Mouse (Mus musculus): Measurements from ENCODE around the gene Gm20538.

Gene Gm20538

DNA sequence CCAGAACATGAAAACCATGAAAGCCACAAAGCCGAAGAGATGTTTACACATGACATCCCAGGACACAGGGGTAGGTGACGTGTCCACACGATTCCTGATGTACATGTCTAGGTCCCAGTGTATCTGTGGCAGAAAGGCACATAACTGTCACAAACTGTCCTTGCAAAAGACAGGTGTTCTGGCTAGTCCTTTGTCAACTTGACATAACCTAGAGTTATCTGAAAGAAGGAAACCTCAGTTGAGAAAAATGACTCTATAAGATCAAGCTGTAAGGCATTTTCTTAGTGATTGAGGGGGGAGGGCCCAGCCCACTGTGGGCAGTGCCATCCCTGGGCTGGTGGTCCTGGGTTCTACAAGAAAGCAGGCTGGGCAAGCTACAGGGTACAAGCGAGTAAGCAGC is at the start of gene Gm20538:
Gm20538 (minus strand) TSS at position 101 of the 400 bp plus-strand sequence.
- DNase-seq (ENCODE audit: low spot score) = no peak

DNA sequence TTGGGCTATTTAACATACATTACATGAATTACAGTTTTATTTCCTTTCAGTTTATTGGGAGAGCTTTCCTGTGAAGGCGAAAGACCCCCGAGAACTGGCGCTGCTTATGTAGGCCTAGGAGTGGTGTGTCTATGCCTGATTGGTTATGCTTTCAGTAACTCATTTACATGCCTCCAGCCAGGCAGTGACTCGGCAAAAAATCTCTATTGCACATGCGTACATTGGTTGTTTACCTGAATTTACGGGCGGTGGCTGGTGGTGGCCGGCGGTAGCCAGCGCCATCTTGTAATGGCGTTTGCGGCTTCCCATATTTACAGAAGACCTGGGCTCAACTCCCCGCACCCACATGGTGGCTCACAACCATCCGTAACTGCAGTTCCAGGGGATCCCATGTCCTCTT is 41.5 kb upstream of the Gm20538 start:
- no peak for DNase-seq (ENCODE audit: low spot score)

DNA sequence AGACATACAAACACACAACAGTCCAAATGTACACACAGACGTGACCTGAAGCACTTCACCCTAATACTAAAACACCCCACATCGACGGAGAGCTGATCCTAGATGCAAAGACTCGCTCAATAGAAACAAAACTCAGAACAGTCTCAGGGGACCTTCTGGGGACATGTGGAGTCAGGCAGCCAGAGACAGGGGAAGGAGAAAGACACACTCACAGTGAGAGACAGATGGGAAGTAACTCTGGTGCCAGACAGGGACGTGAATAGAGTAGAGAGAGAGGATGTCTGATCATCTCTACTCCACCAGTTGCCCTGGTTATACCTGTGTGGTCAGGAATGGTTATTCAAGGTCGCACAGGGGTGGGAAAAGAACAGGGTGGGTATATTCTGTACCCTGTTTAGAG is 39.0 kb upstream of the Gm20538 start:
- no peak for DNase-seq (ENCODE audit: low spot score)

DNA sequence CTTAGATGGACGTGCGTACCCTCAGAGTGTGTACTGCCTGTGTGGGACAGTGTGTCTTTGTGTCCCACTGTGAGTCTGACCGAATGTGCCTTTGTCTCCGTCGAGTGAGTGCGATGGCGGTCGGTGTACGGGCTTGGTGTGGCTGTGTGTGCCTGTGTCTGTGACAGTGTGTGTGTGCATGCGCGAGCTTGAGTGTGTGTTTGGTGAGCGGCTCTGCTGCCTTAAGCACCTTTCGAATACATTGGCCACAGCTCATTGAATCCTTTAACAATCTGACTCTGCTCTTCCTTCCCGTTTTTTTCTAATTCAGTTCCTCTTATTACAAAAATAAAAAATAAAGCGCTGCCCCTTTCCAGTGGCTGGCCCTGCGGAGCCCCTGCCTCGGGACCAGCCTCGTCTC is 38.4 kb upstream of the Gm20538 start:
- DNase-seq (ENCODE audit: low spot score) = no peak

DNA sequence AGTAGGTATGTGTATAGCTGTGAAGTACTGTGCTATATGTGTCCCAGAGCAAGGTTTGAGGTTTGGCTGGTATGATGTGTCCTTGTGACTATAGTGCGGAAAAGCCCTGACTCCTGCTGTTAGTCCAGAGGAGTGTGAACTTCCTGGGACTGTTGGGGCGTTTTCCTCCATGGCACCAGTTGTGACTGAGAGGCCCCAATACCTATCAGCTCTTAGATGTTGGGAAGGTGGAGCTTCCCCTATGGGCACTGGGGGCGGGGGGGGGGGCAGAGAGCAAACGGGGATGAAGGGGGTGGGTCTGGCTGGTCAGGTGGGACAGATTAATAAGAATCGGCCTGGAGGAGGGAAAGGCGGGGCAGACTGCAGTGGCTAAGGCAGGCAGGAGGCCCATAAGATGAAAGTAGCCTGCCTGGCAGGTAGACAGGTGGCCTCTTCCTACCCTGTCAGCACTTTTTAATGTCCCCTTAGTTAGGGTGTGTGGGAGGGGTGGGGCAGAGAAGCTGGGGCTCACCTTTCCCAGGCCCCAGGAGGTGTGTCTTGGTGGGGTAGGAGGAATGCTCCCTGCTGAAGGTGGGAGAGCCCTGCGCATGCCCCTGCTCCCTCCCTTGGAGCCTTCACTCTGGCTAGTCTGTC is 37.1 kb upstream of the Gm20538 start:
- no peak for DNase-seq (ENCODE audit: low spot score)

DNA sequence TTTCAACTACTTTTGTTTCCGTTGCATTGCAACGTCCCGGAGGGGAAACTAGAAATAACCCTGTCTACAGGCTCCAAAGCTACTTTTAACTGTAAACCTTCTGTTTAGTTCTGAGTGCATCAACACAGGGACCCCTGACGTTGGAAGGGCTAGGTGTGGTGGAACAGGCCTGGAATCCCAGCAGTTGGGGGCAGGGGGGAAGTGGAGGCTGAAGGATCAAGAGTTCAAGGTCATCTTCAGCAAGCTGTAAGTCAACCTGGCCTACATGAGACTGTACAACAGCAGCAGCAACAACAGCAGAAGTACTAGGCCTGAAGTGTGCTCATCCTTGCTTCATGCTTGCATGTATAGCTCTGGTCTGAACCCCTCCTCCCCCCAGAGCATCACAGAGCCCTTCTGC is 35.4 kb upstream of the Gm20538 start:
- DNase-seq (ENCODE audit: low spot score) = no peak

DNA sequence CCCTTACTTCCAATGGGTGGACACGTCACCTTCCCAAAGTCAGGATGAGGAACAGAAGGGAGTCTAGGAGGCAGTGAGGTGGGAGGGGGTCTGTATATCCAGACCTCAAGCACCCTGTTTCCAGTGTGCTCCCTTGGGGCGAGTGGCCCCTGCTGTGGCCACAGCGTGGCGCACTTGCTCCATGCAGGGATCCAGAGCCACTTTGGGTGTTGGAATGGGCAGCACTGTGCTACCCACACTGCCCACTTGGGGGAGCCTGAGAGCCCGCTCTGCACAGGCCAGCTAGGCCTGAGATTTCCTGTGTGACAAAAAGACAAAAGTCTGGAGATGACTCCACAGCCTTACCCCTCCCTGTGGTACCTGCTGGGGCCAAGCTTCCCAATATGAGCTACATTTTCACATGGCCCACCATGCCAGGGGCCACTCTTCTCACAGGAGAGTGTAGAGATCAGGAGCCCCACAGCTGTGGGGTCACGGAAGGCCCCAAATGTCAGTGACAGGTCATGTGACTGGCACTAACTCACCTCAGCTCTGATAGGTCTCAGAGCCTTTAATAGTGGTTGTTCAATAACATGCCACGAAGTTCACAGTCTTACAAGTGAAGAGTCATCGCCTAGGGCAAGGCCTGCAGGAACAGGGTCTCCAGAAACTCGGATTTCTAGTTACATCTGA is 30.1 kb upstream of the Gm20538 start:
- DNase-seq (ENCODE audit: low spot score) = peak; percentile 92

DNA sequence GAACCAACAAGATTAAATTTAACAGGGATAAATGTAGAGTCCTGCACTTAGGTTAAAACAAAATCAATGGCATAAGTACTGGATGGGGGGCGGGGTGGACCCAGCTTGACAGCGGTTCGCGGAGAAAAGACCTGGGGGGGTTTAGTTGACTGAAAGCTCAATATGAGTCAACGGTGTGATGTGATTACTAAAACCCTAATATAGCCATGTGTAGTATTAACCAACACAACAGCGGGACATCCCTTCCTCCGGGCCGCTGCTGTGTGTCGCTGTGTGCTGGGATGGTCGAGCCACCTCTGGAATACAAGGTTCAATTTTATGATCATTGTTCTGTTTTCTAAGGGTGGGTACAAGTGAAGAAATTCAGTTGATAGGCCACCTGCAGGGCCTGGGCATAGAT is 29.5 kb upstream of the Gm20538 start:
- DNase-seq (ENCODE audit: low spot score) = no peak

DNA sequence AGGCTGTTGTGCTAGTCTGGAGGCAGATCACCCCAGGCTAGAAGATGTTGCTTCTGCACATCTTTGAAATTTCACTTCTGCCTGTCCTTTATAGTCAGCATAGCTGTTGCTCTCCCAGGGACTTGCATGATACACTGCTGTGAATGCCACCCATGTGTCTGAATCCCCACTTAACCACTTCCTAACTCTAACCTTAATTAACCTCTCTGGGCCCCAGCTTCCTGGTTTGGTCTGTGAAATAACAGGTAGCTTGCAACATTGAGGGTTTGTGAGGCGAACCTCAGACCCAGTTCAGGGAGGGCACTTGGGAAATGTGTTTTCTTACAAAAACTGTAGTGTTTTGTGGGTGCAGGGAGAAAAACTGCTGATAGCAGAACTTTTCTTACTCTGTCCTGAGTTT is 25.4 kb upstream of the Gm20538 start:
- no peak for DNase-seq (ENCODE audit: low spot score)

DNA sequence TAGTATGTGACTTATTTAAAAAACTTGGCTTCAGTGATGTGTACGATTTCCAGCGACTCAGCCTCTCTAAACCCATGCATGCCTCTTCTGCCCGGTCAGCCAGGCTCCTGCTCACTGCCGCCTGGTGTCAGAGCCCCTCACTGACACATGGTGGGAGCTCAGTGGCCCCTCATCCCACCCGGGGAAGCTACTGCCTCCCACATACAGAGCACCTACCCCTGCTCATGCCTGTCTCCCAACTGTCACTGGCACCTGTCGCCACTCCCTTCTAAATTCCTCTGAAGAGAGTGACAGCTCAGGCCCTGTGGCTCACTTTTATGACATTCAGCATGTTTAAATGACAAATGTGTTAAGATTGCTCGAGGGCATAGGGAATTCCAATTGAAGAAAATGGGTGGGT is 23.6 kb upstream of the Gm20538 start:
- DNase-seq (ENCODE audit: low spot score) = no peak

DNA sequence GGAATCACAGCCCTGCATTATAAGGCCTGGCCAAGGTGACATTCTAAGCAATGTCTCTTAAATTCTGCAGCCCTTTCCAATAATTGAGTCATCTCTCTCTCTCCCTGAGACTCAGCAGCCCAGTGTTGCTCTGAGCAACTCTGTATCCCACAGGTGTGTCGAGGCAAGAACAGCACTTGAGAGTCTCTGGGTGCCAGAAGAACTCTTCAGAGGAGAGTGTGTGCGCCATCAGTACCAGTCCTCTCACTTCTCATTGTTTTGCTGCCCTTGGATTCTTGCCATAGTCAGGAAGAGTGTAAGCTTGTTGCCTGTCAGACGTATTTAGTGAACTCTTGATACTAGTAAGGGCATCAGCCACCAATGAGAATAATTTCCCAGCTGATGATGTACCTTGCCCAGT is 15.1 kb upstream of the Gm20538 start:
- DNase-seq (ENCODE audit: low spot score) = no peak

DNA sequence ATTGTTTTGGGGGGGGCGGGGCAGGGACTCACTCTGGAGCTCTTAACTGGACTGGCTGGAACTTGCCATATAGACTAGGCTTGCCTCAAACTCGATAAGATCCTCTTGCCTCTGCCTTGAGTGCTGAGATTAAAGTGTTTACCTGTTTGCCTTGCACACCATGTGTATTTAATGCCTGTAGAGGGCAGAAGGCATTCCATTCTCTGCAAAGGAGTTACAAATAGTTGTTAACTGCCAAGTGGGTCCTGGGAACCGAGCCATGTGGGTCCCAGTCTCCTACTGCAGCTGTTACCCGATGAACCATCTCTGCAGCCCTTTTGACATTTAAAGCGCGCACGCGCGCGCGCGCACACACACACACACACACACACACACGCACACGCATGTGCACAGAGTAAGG is 11.4 kb upstream of the Gm20538 start:
- no peak for DNase-seq (ENCODE audit: low spot score)

DNA sequence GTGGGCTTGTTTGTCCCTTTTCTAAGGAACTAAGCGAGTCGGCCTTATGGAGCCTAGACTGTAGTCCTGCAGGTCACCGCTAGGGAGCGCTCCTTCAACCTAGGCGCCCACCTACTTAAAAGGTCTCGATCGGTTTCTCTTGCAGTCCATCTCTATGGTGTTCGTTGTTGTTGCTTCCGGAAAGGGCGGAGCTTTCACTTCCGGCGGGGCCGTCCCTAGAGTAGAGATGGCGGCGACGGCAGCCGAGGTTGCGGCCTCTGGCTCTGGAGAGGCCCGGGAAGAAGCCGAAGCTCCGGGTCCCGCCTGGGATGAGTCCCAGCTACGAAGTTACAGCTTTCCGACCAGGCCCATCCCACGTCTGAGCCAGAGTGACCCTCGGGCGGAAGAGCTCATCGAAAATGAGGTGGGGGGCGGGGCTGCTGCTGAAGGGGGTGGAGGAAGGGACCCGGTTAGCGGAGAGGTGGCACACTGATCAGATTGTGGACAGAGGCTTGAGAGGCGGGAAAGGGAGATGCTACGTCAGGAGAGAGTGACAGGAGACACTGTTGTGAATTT is 10.1 kb upstream of the Gm20538 start, which contains the start of gene Hif1an:
Hif1an (plus strand) TSS at position 199 of the 555 bp plus-strand sequence.
- DNase-seq (ENCODE audit: low spot score) = peak; percentile 98

DNA sequence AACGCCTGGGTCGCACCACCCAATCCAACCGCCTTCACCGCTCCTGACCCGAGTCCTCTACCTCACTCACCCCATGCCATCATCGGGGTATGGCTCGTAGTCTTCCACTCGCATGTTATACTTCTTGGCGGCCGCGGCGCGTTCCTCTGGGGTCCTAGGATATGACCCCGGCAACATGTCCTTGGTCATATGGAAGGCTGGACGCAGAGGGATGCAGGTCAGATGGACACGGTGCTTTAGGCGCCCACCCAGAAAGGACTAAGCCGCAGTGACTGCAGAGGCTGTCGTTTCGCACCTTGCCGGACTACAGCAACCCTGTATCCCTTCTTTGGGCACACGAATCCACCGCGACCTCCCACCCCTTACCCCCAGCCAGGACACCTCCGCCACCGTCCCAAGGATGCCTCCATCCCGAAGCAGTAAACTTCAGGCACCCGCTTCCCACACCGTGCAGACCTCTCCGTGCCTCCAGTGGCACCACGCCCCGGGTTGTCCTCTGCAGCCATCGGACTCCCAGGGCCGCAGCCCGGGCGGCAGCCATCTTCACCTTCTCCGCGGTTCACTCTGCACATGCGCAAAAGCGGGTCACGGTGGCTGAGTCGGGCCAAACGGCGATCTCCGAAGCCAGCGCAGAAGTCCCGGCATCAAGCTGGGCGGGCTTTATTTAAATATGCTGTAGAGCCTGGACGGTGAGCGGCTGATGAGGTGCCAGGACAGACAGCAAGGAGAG is 2.4 kb upstream of the Gm20538 start, which contains the start of gene Ndufb8:
Ndufb8 (minus strand) TSS at position 580 of the 730 bp plus-strand sequence.
- peak; percentile 97 for DNase-seq (ENCODE audit: low spot score)

DNA sequence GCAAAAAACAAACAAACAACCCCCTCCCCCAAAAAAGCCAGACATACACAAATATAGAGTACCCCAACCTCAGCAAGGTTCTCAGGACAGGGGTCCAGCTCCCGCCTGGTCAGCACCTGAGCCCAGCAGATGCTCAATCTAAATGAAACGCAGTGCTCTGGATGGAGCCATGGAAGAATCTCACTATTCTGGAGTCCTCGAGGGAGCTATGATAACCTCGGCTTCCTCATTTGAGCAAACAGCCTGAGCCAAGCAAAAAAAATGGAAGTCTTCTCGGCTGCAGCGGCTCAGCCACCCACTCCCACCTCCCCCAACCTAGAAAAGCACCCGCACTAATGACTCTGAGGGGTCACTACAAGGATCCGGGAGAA is 1.8 kb upstream of the Gm20538 start:
- no peak for DNase-seq (ENCODE audit: low spot score)

DNA sequence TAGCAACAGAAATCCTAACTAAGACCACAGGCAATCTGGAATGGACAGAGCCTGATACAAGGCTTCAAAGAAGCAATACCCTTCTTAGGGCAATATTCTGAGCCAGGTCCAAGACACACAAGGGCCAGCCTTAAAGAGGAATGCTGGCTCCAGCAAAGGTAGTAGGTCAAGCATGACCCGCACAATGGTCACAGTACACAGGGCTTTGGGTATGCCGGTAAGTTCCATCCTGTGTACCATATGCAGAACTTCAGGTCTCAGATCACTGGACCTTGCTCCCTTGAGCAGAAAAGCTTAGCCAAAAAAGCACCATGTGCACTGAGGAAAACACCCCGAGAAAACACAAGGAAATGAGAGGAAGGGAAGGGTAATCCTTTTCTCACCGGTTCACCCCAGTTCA is 655 bp upstream of the Gm20538 start:
- DNase-seq (ENCODE audit: low spot score) = no peak

DNA sequence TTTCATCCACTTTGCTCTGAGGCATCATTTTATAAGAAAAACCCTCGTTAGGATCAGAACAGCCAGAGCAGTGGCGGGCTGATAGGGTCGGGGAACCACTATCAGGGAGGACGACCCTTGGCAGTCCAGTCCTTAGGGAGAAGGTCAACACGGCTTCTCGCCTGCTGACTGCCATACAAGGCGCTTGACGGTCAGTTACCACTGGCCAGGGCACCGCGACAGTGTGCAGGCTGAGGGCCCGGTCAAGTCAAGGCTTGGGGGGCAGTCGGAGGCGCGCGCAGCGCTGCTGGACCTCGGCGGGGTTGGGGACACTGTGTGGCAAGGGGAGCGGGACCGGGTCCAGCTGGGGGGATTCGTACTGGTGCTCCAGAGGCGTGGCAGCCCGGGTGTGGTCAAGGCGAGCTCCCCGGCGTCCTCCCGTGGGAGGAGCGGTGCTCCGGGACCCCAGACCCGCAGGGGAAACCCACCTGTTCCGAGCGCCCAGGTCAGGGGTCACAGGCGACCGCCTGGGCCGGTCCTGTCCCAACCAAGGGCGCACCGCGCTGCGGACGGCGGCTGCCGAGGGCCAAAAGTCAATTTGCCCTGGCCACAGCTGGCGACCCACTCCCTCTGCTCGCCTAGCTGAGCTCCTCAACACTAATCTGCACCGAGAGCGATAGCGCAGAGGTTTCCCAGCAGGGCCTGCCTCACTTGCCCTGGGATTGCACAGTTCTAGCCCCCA is 7.2 kb downstream of the Gm20538 start, which contains the start of gene Sec31b:
Sec31b (minus strand) TSS at position 544 of the 721 bp plus-strand sequence.
- DNase-seq (ENCODE audit: low spot score) = peak; percentile 74

DNA sequence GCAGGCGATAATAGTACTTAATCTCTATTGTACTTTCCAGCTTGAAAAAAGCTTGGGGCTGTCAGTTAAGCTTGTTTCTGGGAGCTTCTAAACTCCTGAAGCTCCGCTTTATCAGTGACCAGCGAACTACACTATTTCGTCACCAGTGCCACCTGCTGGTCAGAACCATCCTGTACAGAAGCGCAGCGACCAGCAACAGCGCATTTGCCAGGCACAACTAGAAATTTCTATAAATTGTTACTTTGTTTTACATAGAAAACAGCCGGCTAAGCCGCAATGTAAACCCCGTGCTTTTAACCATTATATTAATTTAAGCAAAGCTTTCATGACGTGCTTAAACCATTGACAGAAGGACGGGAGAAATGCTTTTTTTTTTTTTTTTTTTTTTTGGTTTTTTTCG is 7.9 kb downstream of the Gm20538 start:
- peak; percentile 96 for DNase-seq (ENCODE audit: low spot score)

DNA sequence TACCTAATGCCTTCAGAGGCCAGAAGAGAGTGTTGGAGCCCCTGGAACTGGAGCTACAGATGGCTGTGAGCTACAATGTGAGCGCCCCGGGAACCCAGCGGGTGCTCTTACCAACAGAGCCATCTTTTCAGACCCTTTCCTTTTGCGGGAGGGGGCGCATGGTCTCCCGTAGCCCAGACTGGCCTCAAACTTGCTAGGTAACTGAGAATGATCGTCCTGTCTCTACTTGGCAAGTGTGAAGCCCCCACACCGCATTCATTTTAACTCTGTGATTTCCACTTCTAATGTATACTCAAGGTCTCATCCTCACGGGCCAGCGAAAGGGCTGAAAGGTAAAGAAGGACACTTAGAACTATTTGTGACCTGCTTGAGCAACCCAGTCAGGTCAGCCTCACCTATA is 8.3 kb downstream of the Gm20538 start:
- DNase-seq (ENCODE audit: low spot score) = no peak

DNA sequence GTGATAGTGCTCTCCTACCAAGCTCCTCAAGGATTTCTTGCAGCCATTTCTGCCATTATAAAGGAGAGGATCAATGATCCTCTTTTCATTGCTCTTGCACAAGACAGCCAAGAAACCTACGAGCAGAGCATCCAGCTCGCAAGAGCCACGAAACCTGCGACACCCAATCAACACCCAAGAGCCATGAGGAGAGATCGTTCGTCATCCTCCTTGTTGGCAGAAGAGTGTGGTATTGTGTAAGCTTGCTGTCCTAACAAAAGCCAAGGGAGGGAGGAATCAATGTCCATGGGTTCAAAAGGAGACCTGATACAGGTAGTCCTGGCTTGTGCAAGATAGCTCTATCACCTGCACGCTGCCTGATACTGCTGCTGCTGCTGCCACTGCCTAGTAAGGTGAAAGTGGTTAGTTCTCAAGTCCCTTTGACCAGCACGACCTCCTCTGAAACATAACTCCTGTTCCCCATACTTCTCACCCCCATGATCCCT is 9.9 kb downstream of the Gm20538 start:
- DNase-seq (ENCODE audit: low spot score) = no peak

DNA sequence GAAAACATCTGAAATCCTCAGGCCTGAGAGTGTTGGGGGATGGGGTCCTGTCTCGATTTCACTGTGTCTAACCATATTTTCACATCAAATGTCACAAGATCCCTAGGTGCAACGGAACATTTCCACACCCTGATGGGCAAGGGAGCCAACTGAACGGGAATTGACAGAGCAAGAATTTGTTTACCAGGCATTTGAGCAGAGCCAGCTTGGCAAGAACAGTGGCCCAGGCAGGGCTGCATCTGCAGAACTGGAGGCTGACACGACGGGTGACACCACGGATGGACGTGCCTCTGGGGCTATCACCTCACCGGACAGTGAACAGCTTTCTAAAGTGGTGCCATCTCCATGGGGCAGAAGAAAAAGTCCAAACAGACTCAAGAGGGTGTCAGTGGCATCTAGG is 15.2 kb downstream of the Gm20538 start:
- no peak for DNase-seq (ENCODE audit: low spot score)

DNA sequence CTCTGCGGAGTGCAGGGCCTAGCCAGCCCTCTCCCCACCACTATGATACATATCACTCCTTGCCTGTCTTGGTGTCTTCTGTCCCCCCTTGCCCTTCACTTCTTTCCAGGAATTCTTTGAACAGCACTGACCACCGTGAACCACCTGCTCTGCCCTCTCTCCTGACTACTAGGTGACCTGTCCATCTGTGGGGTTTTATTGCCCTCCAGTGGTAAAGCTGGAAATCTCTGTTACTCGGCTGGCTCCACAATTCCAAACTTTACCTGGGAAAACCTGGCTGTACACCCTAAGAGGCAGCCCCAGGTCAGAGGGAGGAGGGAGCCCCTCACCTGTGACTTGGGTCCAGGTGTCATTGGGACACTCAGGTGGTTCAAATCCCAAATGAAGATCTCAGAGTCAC is 17.3 kb downstream of the Gm20538 start:
- peak; percentile 57 for DNase-seq (ENCODE audit: low spot score)

All from embryo, embryonic 10 days (tissue).